Mouse (Mus musculus): ENCODE data around the gene Mroh2a.

DNA sequence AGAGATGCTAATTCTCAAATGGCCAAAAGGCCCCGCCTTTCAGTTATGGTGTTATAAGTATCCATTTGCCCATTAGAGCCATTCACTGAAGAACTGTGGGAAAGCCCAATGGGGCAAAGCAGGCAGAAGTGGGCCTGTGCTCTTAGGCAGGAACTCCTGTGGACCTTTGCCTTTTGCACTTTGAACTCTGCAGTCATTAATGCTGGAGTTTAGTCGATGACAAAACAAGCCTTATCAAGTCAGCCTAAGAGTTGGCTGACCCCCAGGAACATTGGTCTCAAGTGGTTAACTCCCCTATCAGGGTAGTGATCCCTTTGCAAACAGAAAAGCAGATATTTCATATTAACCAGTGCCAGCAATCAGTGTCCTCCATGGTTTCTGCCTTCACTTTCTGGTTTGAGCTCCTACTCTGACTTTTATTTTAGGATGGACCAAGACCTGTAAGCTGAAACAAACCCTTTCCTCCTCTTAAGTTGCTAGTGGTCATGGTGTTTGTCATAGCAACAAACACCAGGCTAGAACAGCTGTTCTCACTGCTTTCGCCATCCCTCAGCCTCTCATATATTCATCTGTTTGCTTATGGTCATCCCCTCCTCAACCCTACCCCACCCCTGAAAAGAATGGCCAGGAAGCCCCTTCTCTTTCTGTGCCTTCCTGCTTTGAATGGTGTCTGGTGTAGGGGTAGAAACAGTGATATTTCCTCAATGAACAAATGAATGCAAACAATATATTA lies 61.4 kb downstream of the Mroh2a start:
- no peak for TF ChIP-seq POLR2A (IDR thresholded peaks at IDR 0.05; ENCODE audit: low read depth, low read length)
- no peak for TF ChIP-seq CTCF (IDR thresholded peaks at IDR 0.05; ENCODE audit: extremely low read depth, insufficient read depth, insufficient read length, insufficient replicate concordance)
